ENCODE assay signal across 32 mouse cellular contexts in the genomic region with DNA sequence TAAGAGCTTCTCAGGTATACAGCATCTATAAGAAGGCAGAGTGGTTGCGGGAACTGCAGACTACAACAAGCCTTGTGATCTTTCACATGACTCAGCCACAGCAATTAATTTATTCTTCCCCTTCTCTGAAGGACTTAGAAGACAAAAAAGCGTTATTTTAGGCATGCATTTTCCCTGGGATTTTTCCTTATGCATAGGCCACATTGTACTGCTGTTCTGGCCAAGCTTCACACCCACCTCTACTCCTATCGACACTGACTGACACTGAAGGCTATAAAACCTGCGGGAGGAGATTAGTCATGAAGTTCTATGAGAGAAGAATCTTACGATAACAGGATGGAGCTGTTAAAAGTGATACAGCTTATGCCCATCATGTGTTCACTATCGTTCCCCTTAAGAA.
DNase-seq lines count a peak whose midpoint lies in the region; ATAC-seq lines count a peak whose summit lies in the region.
"Had no signal": no experiment of that assay in that cellular context is flagged by ENCODE, and none has a peak within 500 bp of the region (broad histone marks: within the 10 kb centered on the region; RNA-seq: fewer than 3 reads in every experiment).

No protein-coding gene starts in this region.

- peaks cover 5% of the 10 kb centered on the region for H3K4me1 ChIP-seq in hindbrain, embryonic 13.5 days (replicated peaks)
- H3K4me1 ChIP-seq in hindbrain, embryonic 11.5 days (replicated peaks; ENCODE audit: control insufficient read depth, insufficient read depth, low read length), result no peaks in the 10 kb centered on the region
- peaks cover 6% of the 10 kb centered on the region; the same call in 1 of the 2 replicates for H3K4me1 ChIP-seq in midbrain, embryonic 14.5 days (ENCODE audit: control insufficient read depth, insufficient read depth, low read length)
- H3K4me1 ChIP-seq in midbrain, embryonic 10.5 days, result peaks cover 5% of the 10 kb centered on the region; the same call in 1 of the 2 replicates
- H3K4me1 ChIP-seq: embryonic facial prominence, embryonic 12.5 days; forebrain, embryonic 15.5 days; heart, embryonic 12.5 days; kidney, embryonic 15.5 days; limb, embryonic 10.5 days; limb, embryonic 15.5 days; liver, embryonic 13.5 days; megakaryocyte, embryonic 14.5 days had no signal

- WGBS in hindbrain, embryonic 13.5 days, result 74% methylated on average over 6 of the region's 6 CpGs
- 91% methylated on average over 6 of the region's 6 CpGs for WGBS in hindbrain, embryonic 11.5 days
- 50% methylated on average over 6 of the region's 6 CpGs for WGBS in midbrain, embryonic 14.5 days
- WGBS in midbrain, embryonic 10.5 days, result 89% methylated on average over 6 of the region's 6 CpGs

- H3K9me3 ChIP-seq in hindbrain, embryonic 13.5 days, result peaks cover 4% of the 10 kb centered on the region; the same call in 1 of the 2 replicates
- H3K9me3 ChIP-seq in hindbrain, embryonic 11.5 days (ENCODE audit: control insufficient read depth, low read length), result no peaks in the 10 kb centered on the region
- peaks cover under 1% of the 10 kb centered on the region; the same call in 1 of the 2 replicates for H3K9me3 ChIP-seq in midbrain, embryonic 14.5 days (ENCODE audit: control insufficient read depth, low read length)
- H3K9me3 ChIP-seq in midbrain, embryonic 10.5 days (replicated peaks), result no peaks in the 10 kb centered on the region
- H3K9me3 ChIP-seq: embryonic facial prominence, embryonic 12.5 days; forebrain, embryonic 15.5 days; heart, embryonic 12.5 days; kidney, embryonic 15.5 days; limb, embryonic 10.5 days; limb, embryonic 15.5 days; liver, embryonic 13.5 days had no signal

- H3K36me3 ChIP-seq in hindbrain, embryonic 13.5 days, result no peaks in the 10 kb centered on the region
- H3K36me3 ChIP-seq in hindbrain, embryonic 11.5 days (ENCODE audit: control insufficient read depth, insufficient read depth, low read length), result no peaks in the 10 kb centered on the region
- no peaks in the 10 kb centered on the region for H3K36me3 ChIP-seq in midbrain, embryonic 14.5 days (ENCODE audit: control insufficient read depth, insufficient read depth, low read length)
- H3K36me3 ChIP-seq in midbrain, embryonic 10.5 days, result no peaks in the 10 kb centered on the region
- H3K36me3 ChIP-seq: embryonic facial prominence, embryonic 12.5 days; forebrain, embryonic 15.5 days; G1E; heart, embryonic 12.5 days; kidney, embryonic 15.5 days; limb, embryonic 10.5 days; limb, embryonic 15.5 days; liver, embryonic 13.5 days had no signal

- no peaks in the 10 kb centered on the region for H3K27me3 ChIP-seq in hindbrain, embryonic 13.5 days
- H3K27me3 ChIP-seq in hindbrain, embryonic 11.5 days (ENCODE audit: control insufficient read depth, insufficient read depth, low read length), result no peaks in the 10 kb centered on the region
- H3K27me3 ChIP-seq in midbrain, embryonic 14.5 days (ENCODE audit: control insufficient read depth, insufficient read depth, low read length), result no peaks in the 10 kb centered on the region
- no peaks in the 10 kb centered on the region for H3K27me3 ChIP-seq in midbrain, embryonic 10.5 days (ENCODE audit: low read depth, poor library complexity, severe bottlenecking)
- H3K27me3 ChIP-seq: embryonic facial prominence, embryonic 12.5 days; forebrain, embryonic 15.5 days; heart, embryonic 12.5 days; kidney, embryonic 15.5 days; limb, embryonic 15.5 days; liver, embryonic 13.5 days; megakaryocyte, embryonic 14.5 days had no signal

- H3K4me3 ChIP-seq in hindbrain, embryonic 13.5 days, result no peak overlapping the region
- no peak overlapping the region for H3K4me3 ChIP-seq in hindbrain, embryonic 11.5 days (ENCODE audit: low read depth, low read length)
- H3K4me3 ChIP-seq in midbrain, embryonic 14.5 days (replicated peaks; ENCODE audit: low read depth, low read length), result no peak overlapping the region
- H3K4me3 ChIP-seq in midbrain, embryonic 10.5 days, result no peak overlapping the region
- H3K4me3 ChIP-seq: embryonic facial prominence, embryonic 12.5 days; forebrain, embryonic 15.5 days; heart, adult 2 months; heart, embryonic 12.5 days; kidney, embryonic 15.5 days; limb, embryonic 10.5 days; limb, embryonic 15.5 days; liver, embryonic 13.5 days; megakaryocyte, embryonic 14.5 days had no signal

- H3K27ac ChIP-seq in hindbrain, embryonic 13.5 days, result 0 out of 2 replicates have a peak overlapping the region, but pooled peaks have one; percentile 8
- no peak overlapping the region for H3K27ac ChIP-seq in hindbrain, embryonic 11.5 days (ENCODE audit: low read depth, low read length)
- H3K27ac ChIP-seq in midbrain, embryonic 14.5 days (replicated peaks; ENCODE audit: low read depth, low read length), result 0 out of 2 replicates have a peak overlapping the region, but pooled peaks have one; percentile 15
- H3K27ac ChIP-seq in midbrain, embryonic 10.5 days (replicated peaks), result no peak overlapping the region
- H3K27ac ChIP-seq: embryonic facial prominence, embryonic 12.5 days; forebrain, embryonic 15.5 days; heart, adult 2 months; kidney, embryonic 15.5 days; limb, embryonic 10.5 days; limb, embryonic 15.5 days; liver, embryonic 13.5 days had no signal

- no peak overlapping the region for H3K4me2 ChIP-seq in hindbrain, embryonic 13.5 days
- H3K4me2 ChIP-seq in hindbrain, embryonic 11.5 days (replicated peaks; ENCODE audit: low read depth, low read length), result no peak overlapping the region
- no peak overlapping the region for H3K4me2 ChIP-seq in midbrain, embryonic 14.5 days (ENCODE audit: low read length)
- H3K4me2 ChIP-seq: embryonic facial prominence, embryonic 12.5 days; forebrain, embryonic 15.5 days; heart, embryonic 12.5 days; kidney, embryonic 15.5 days; limb, embryonic 15.5 days; liver, embryonic 13.5 days had no signal

- H3K9ac ChIP-seq in hindbrain, embryonic 13.5 days, result no peak overlapping the region
- no peak overlapping the region for H3K9ac ChIP-seq in hindbrain, embryonic 11.5 days (ENCODE audit: low read depth, low read length)
- H3K9ac ChIP-seq in midbrain, embryonic 14.5 days (replicated peaks; ENCODE audit: low read length), result no peak overlapping the region
- H3K9ac ChIP-seq: embryonic facial prominence, embryonic 12.5 days; forebrain, embryonic 15.5 days; heart, embryonic 12.5 days; kidney, embryonic 15.5 days; limb, embryonic 15.5 days; liver, embryonic 13.5 days had no signal

- DNase-seq in hindbrain, embryonic 11.5 days (ENCODE audit: low spot score), result no peak
- peak; percentile 42 for DNase-seq in midbrain, embryonic 14.5 days
- no peak for DNase-seq in midbrain, embryonic 10.5 days (ENCODE audit: low spot score)
- peak; percentile 7 for DNase-seq in right cerebral cortex, adult 18-20 months
- DNase-seq in right cerebral cortex, postnatal 36 days (ENCODE audit: low spot score in 2 of 2), result no peak
- no peak for DNase-seq in yolk sac, embryonic 10.5 days (ENCODE audit: low spot score)
- DNase-seq: adrenal gland, postnatal 10 days; cerebellum, adult 11-12 months; cerebellum, adult 9-11 months; embryo, embryonic 11 days; heart, adult 2 months; heart, postnatal 4 days; kidney, adult 11 months; kidney, postnatal 25 days; liver, embryonic 13.5 days; lung, adult 18-20 months; lung, postnatal 4 days; right cerebral cortex, postnatal 25 days; spleen, adult 18-20 months; thymus, adult 18-20 months; thymus, postnatal 25 days had no signal

- no peak for ATAC-seq in hindbrain, embryonic 13.5 days (ENCODE audit: low FRiP score)
- ATAC-seq in hindbrain, embryonic 11.5 days (ENCODE audit: low FRiP score), result no peak
- ATAC-seq in midbrain, embryonic 14.5 days (ENCODE audit: low FRiP score, low TSS enrichment), result no peak
- ATAC-seq: forebrain, embryonic 15.5 days; lung, postnatal 0 days; Patski had no signal

Comparison
In these comparisons a context has a peak if more than half of its experiments do, and no peak if none do; other contexts are left out.
1. H3K27ac ChIP-seq: peak in hindbrain, embryonic 13.5 days (single experiment) and midbrain, embryonic 14.5 days (single experiment); none in hindbrain, embryonic 11.5 days (single experiment) and midbrain, embryonic 10.5 days (single experiment).
2. DNase-seq: peak in midbrain, embryonic 14.5 days (single experiment) and right cerebral cortex, adult 18-20 months (single experiment); none in hindbrain, embryonic 11.5 days (single experiment), midbrain, embryonic 10.5 days (single experiment), right cerebral cortex, postnatal 36 days (0 of 2) and yolk sac, embryonic 10.5 days (single experiment).